Mouse (Mus musculus) embryo, embryonic 11.5 days (tissue): ENCODE measurements at regions not wholly inside any gene's neighbourhood (a gene's known extent, or its start where the extent isn't known, plus 50 kb on each side); places are given as distances from the start of the nearest gene placed in this dataset.

Experiments
- DNase-seq: peaks from one replicate; pipeline ENCODE4 v3.0.0-alpha.2; 2012; ENCODE audit warnings: low read depth, low spot score

- DNase-seq: no peak
Observed at GRCm38 (mm10) chr7:40422125-40422524, 476.0 kb upstream of the Vstm2b start.

GRCm38 (mm10) chr7:40429416-40429815 is 468.7 kb upstream of the Vstm2b start:
- no peak for DNase-seq

GRCm38 (mm10) chr7:40433906-40434305 is 464.2 kb upstream of the Vstm2b start:
- DNase-seq: no peak

- DNase-seq: no peak
Observed at GRCm38 (mm10) chr7:40441128-40441527, 457.0 kb upstream of the Vstm2b start.

- DNase-seq: no peak
Observed at GRCm38 (mm10) chr7:40441786-40442185, 456.3 kb upstream of the Vstm2b start.

GRCm38 (mm10) chr7:40466382-40466781 is 431.7 kb upstream of the Vstm2b start:
- DNase-seq: no peak

- DNase-seq: no peak
Observed at GRCm38 (mm10) chr7:40487256-40487655, 410.9 kb upstream of the Vstm2b start.

GRCm38 (mm10) chr7:40522703-40523267 is 375.3 kb upstream of the Vstm2b start:
- no peak for DNase-seq

GRCm38 (mm10) chr7:40536601-40537000 is 361.5 kb upstream of the Vstm2b start:
- no peak for DNase-seq

GRCm38 (mm10) chr7:40537621-40538020 is 360.5 kb upstream of the Vstm2b start:
- no peak for DNase-seq

GRCm38 (mm10) chr7:40539789-40540188 is 358.3 kb upstream of the Vstm2b start:
- no peak for DNase-seq

- DNase-seq: no peak
Observed at GRCm38 (mm10) chr7:40541283-40541682, 356.8 kb upstream of the Vstm2b start.

GRCm38 (mm10) chr7:40563447-40564118 is 334.5 kb upstream of the Vstm2b start:
- no peak for DNase-seq

- no peak for DNase-seq
Observed at GRCm38 (mm10) chr7:40575971-40576370, 322.2 kb upstream of the Vstm2b start.

GRCm38 (mm10) chr7:40577365-40577764 is 320.8 kb upstream of the Vstm2b start:
- DNase-seq: no peak

GRCm38 (mm10) chr7:40620761-40621160 is 277.4 kb upstream of the Vstm2b start:
- DNase-seq: no peak

GRCm38 (mm10) chr7:40622811-40623210 is 275.3 kb upstream of the Vstm2b start:
- DNase-seq: peak; percentile 3

GRCm38 (mm10) chr7:40623286-40623685 is 274.8 kb upstream of the Vstm2b start:
- DNase-seq: no peak

- no peak for DNase-seq
Observed at GRCm38 (mm10) chr7:40636369-40636768, 261.8 kb upstream of the Vstm2b start.

- DNase-seq: no peak
Observed at GRCm38 (mm10) chr7:40654982-40655381, 243.1 kb upstream of the Vstm2b start.

- DNase-seq: no peak
Observed at GRCm38 (mm10) chr7:40655391-40655790, 242.7 kb upstream of the Vstm2b start.

- no peak for DNase-seq
Observed at GRCm38 (mm10) chr7:40659662-40660061, 238.5 kb upstream of the Vstm2b start.

- DNase-seq: no peak
Observed at GRCm38 (mm10) chr7:40663781-40664180, 234.3 kb upstream of the Vstm2b start.

GRCm38 (mm10) chr7:40666625-40667024 is 231.5 kb upstream of the Vstm2b start:
- DNase-seq: no peak
